Mouse (Mus musculus) heart, adult 8-10 months (tissue): ENCODE results near the gene Ppp2r5a. TPM values are rescaled to one million over a fixed set of nuclear protein-coding genes. Genes with fewer than 3 reads are reported as not detected.
A peak's percentile ranks its signal among the peaks of the same experiment; 100 is the strongest.

Experiments
- DNase-seq: peaks from one replicate; pipeline ENCODE4 v3.0.0; 2022; ENCODE audit warnings: low spot score
- total RNA-seq, 4 experiments: library from RNA; stranded (reverse); gene quantifications; 2 replicates each; pipeline ENCODE4 v1.2.4; 2022

Gene Ppp2r5a
- total RNA-seq, 4 experiments from 2014 or later, result 94.2 to 98.9 (median 97.9) TPM

DNA sequence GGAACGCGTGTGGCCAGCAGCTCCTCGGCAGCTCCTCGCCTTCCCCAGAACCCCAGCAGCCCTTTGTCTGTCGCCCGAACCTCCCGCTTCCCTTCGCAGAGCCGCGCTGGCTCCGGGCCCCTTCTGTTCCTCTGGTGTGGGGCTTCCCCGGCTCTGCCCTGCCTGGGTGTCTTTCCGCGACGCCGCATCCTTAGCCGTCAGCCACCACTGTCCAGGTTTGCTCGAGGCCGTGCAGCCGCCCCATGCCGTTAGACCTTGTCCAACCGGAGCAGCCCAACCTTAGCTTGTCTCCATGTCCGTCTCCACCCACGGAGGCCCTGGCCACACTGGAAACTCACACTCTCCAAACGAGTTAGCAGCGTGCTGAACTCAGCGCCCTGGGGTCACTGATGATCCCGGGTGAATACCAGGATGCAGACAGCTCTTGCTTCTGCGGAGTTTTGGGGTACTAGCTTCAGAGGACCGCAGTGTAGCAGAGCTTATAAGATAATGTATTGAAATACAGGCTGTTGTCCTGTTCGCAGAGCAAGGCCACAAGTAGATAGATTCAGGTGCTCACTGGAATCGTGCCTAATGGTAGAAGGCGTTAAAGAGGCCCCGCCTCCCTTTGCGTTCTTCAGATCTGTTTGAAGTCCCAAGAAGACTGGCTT, 76.7 kb downstream of the Ppp2r5a start:
- no peak for DNase-seq

DNA sequence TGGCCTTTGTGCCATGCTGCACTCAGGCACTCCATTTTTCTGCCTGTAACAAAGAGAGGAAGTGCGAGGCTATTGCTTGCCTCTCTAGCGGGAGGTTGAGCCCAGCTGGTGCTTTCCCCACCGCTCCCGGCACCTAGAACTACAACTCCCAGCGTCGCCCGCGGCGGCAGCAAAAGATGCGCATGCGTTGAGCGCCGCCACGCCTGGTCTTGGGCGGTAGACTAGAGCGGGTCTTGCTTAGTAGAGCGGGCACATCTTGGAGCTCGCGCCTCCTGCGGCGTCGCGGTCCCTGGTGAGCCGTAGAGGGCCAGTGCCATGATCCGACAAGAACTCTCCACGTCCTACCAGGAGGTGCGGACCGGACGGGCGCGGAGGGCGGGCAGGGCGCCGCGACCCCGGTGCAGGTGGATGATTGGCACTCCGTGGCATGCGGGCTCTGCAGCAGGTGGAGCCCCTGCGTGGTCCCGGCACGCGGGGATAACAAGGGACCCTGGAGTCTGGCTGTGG, 77.3 kb downstream of the Ppp2r5a start, which contains the start of gene Tmem206:
Gene Tmem206, plus strand, starts transcription at position 187 of the 507 bp plus-strand sequence.
- DNase-seq, result peak; percentile 95

DNA sequence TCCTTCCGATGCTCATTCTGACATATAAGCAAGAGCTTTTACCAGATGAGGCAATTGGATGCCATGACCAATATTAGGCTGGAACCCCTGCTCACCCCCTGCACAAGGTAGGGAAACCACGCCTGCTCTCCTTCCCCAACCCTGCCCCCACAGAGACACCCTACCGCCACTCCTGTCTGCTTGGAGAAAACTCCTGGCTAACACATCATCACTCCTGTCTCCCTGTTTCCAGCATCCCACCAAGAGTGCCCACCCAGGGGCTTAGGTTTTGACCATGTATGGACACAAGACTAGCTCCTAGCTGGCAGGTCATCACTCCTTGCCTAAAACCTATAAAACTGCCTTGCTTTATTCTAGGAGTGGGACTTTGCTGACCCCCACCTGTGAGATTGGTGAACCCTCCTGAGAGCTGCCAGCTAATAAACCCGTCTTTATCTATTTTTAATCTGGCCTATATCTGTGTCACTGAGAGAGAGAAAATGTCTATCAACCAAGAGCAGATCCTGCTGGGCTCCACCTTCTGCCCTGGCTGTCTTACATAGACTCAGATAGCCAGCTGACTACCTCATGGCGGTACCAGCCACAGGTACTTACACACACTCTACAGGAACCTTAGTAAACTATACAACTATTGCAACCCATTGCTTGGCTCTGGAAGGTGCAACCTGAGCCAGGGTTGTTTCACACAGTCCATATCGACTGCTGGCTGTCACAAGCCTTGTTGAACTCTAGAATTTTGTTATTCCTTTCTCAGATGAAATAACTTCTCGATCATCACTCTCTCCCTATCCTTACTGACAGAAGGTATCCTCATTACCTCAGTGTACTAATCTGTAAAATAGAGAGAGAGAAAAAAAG, 78.1 kb downstream of the Ppp2r5a start:
- no peak for DNase-seq

DNA sequence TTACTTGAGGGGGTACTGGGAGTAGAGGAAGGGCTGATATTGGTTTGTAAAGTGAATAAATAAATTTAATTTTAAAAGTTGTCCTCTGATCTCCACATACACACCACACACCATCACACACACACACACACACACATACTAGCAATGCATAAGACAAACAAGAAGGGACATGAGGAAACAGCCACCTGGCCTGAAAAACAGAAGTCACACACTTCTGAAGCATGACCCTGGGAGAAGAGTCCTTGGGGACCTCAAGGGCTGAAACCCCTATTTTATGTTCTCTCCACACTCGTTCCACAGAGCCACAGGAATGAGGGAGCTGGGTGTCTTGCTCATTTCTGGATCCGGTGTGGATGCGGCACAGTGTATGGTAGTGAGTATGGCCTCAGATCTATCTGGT, 79.7 kb downstream of the Ppp2r5a start:
- no peak for DNase-seq

DNA sequence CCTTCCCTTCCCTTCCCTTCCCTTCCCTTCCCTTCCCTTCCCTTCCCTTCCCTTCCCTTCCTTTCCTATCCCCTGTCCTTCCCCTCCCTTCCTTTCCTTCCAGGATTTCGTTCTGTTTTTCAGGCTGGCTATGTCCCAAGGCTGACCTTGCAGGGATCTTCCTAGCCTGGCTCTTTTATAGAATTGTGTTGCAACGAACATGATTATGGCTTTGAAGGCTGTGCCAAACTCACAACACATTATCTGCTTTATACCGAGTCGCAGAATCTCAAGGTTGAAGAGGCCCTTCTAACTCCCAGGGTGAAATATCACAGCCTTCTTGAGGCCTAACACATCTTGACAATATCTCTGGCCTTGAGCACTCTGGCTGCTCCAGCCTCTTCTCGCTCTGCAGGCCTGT, 84.4 kb downstream of the Ppp2r5a start:
- DNase-seq, result no peak

DNA sequence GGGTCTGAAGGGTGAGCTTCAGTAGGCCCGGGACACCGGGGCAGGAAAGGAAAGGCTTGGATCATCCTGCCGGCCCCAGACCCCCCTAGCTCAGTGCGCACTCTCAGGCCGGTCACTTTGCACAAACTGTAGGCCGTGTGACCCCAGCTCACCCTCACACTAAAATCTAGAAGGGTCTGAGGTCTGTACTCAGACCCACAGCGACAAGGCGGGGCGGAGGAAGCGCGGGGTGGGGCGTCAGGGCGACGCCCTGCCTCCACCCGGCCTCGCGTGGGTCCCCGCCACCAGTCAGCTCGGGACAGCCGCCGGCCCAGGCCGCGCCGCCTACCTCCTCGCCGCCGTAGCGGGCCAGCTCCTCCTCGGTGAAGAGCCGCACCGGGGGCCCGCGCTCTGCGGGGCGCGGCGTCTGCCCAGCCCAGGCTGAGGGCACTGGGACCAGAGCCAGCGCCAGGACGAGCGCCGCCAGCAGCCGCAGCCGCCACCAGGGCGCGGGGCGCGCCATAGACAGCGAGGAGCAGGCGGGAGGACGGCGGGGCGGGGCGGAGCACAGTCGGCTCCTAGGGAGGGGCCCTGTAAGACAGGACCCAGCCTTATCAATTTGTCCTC, 85.4 kb downstream of the Ppp2r5a start, which contains the start of gene Nenf:
Gene Nenf, minus strand, starts transcription at position 604 of the 606 bp plus-strand sequence.
- DNase-seq, result peak; percentile 69

DNA sequence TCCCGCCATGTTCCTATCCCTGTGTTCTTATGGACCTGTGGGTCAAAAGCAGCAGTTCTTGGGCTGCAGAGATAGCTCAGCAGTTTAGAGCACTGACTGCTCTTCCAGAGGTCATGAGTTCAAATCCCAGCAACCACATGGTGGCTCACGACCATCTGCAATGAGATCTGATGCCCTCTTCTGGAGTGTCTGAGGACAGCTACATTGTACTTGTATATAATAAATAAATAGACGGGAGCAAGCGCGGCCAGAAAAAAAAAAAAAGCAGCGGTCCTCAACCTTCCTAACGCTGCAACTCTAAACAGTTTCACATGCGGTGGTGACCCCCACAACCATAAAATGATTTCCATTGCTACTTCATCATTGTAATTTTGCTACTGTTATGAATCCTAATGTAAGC, 86.3 kb downstream of the Ppp2r5a start:
- DNase-seq, result no peak

DNA sequence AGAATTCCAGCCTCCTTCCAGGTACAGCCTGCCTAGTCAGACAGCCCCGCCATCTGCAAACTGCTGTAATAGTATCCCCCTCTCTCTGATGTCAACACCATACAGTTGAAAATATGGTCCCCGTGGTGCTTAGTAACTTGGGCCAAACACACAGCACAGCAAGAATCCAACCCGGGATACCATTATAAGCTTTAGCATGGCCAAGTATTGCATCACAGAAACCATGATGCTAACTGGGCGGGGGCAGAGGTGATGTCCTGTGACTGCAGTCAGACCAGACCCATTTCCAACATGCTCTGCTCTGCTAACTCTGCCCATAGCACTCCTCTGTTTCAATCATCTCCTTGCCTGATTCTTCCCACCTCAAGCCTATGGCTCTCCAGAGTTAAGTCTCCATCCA, 89.1 kb downstream of the Ppp2r5a start:
- no peak for DNase-seq

DNA sequence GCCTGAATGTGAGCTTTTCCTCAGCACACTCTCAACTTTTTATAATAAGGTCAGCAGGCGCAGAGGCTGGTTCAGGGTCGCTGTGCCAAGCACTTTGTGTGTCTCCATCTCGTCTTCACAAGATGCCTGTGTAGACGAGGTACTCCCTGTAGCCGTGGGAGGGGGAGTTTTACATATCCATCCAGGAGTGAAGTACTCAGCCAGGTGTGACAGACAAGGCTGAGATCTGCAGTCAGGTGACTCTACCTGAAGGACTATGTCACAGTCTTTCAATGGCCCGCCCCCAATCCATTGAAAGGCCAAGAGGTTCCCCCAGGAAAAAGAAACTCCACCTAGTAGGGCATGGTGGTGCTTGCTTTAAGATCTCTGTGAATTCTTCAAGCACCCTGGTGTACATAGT, 89.9 kb downstream of the Ppp2r5a start:
- no peak for DNase-seq

DNA sequence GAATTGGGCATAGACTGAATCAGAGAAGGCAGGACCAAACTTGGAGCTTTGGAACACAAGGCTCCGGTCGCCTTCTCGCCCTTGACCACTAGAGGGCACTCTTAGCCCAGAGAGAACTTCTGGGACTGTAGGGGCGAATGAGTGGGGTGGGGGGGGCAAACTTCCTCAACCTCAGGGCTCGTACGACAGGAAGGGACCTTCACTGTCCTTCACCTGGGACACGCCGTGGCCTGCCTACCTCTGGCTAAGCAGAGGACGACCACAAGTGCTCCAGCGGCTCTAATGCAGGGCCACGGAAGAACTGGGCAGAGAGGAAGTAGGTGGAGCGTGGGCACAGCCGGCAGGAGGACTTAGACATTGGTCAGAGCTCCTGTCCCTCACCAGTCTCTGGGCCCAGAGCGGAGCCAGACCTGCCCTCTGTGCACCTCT, 90.5 kb downstream of the Ppp2r5a start:
- peak; percentile 85 for DNase-seq

DNA sequence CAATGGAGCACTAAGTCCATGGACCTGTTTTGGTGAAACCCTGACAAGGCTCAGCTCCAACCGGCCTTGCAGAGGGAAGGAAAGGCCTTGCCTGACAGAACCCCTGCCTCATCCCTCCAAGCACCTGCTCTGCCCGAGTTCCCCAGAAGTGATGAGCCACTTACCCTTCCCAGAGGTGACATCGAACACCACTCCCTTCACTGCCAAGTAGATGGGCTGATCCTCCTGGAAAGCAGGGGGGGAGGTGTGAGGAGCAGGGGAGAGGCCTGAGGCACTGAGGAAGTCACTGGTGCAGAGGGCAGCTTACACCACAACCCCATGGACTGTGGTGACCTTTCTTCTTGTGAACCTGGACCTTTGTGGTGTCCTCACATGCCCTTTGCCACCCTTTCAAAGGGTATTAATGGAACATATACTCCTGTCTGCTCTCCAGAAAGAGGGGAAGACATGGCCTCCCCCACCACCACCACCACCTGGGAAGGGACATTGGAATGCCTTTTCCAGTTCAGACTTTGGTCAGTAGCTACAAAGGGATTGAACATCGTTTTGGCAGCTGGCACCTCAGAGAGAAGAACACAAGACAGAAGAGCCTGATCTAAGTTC, 91.7 kb downstream of the Ppp2r5a start:
- no peak for DNase-seq

DNA sequence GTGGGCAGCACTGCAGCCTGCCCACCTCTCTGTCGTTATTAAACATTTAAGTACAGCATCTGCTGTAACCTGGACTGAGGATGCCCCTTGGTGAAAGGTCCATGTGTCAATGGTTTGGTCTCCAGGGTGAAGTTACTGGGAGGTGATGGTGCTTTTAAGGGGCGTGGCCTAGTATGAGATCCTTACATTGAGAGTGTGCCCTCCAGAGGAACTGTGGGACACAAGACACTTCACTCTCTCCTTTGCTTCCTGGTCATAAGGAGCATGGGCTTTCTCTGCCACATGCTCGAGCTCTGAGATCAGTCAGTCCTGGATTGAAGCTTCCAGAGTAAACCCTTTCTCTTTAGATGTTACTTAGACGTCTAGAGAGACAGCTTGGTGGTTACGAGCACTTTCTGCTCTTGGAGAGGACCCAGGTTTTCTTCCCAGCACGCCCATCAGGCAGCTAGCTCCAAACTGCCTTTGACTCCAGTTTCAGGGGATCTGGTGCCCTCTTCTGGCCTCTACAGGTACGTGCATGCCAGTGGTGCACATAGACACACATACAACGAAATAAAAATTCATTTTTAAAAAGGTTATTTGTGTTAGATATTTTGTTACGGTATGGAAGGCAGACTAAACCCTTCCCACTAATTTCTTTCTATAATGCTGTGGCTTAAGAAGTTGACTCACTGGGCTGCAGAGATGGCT, 95.2 kb downstream of the Ppp2r5a start:
- no peak for DNase-seq

DNA sequence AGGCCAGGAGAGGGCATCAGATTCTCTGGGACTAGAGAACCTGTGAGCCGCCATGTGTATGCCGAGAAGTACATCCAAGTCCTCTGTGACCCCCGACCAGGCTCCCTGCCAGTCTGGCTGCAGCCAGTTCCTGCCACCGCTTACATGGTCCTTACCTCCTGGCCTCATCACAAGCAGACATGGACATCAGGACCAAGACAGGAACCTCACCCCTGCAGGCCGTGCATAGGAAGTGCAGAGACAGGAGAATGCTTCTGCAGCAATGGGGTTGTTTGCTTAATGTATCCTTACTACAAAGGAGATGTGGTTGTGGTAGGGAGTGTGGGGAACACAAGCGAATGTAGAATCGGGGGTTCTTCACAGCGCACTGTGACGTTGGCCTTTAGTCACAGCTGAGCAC, 96.8 kb downstream of the Ppp2r5a start:
- no peak for DNase-seq

DNA sequence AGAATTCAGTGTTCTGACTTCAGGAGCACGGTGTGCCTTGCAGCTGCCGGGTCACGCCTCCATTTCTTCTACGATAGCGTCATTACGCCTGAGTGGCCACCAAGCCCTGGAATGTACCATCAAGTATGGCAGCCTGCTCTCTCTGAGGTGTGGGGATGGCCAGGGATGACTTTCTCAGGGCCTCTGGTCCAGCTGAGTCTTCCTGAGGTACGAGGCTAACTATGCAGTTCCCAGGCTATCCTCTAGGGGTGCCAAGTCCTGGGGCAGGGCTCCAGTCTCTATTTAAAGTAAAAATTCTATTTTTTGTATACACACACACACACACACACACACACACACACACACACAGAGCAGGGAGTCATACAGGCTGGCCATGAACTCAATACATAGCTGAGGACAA, 97.5 kb downstream of the Ppp2r5a start:
- no peak for DNase-seq

DNA sequence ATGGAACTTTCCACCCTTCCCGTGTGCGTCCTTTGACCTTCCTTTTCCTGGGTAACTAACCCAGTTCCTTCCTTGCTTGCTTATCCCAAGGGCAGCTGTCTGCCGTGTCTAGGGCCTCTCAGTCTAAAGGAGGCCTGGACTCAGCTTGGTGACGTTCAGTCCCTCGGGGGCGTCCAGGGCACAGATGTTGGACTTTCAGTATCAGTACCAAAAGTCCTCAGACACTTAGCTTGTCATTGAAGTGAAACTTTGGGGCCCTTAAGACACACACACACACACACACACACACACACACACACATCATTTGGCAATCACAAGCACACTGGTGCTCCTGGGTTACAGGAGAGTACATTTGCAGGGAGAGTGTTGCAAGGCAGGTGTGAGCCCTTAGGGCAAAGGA, 98.9 kb downstream of the Ppp2r5a start:
- no peak for DNase-seq

DNA sequence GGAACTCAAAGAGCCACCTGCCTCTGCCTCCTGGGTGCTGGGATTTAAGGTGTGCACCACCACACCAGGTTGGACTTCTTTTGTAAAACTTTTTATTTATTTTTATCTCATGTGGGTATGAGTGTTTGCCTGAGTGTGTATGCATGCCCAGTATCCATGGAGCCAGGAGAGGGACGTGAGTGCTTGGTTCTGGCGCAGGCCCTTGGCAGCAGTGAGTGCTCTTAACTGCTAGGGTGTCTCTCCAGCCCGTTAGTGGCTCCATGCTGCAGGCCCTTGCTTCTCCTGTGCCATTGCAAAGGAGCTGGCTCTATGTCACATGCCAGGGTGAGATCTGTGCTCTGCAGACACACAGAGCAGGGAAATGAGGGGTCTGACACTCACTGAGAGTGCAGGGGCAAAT, 99.3 kb downstream of the Ppp2r5a start:
- DNase-seq, result no peak

Other genes with a start within 250 kb of the Ppp2r5a start
- not detected for gene Fam71a, start 238.5 kb downstream of the Ppp2r5a start, total RNA-seq
- gene Atf3, start 185.2 kb downstream of the Ppp2r5a start, total RNA-seq, result 10 to 100 TPM in 1 of 4 experiments, 1 to 10 TPM in 3; 3.0 to 10.3 (median 4.2) TPM
- gene Nenf, start 85.1 kb downstream of the Ppp2r5a start, total RNA-seq, result 100 to 1,000 TPM in 3 of 4 experiments, 10 to 100 TPM in 1; 90.1 to 115 (median 111) TPM
- 1 to 10 TPM; 2.6 to 4.2 (median 3.0) TPM for gene Tmem206, start 77.4 kb downstream of the Ppp2r5a start, total RNA-seq
- under 1 TPM; 0.06 to 0.34 (median 0.20) TPM for gene Dtl, start 172.3 kb upstream of the Ppp2r5a start, total RNA-seq
- gene Ints7, start 172.4 kb upstream of the Ppp2r5a start, total RNA-seq, result 10 to 100 TPM in 3 of 4 experiments, 1 to 10 TPM in 1; 9.7 to 11.2 (median 10.8) TPM